Mouse (Mus musculus) yolk sac, embryonic 10.5 days (tissue): ENCODE measurements around the gene Tgfbi.

Experiments used
- DNase-seq: peaks from one replicate; pipeline ENCODE4 v3.0.0-alpha.2; 2017; ENCODE audit warnings: low spot score

The Tgfbi gene

DNA sequence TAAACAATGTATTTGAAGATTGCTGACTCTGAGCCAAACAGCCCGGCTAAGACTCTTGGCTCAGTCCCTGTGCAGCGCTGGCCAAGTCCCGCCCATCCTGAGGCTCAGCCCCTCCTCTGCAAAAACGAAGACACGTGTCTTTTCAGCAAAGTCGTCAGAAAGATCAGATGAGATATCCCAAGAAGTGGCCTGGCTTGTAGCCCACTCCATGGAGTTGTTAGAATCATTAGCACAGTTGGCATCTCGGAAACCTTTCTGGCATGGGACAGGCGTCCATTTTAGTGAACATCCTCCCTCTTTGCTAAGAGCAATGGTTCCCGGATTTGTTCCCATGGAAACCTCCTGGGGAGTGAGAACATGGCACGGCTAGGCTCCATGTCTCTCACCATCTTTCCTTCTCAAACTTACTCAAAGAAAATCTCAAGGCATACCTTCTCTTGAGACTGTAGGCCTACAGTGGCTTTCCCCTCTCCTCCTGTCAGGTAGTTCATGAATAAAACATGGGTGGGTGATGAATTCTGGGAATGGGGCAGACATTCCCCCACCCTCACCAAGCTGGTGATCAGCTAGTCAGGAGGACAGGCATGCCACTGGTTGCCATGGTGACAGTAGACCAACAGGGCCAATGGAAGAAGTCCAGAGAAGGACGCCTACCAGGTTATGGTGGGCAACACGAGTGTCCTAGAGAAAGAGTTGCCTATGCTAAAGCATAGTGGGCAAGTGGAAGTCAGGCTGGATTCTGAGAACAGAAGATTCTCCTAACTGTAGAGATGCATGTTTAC is 11.3 kb upstream of the Tgfbi start:
- no peak for DNase-seq

DNA sequence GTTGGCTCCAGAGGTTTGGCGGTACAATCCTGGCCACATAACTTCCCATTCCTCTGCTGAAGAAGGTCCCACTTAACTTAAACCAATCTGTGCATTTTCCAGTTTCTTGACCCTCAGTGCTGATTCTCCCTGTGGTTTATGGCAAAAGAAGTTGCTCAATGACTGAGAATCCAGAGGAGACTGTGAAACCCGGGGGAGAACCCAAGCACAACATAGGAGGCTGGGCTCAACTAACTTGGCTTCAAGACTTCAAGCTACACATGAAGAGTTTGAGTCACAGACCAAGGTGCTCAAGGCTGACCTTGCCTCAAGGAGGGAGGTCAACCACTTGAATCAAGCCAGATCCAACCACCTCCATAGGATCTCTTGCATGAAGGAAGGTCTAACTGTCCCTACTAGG is 9.8 kb upstream of the Tgfbi start:
- no peak for DNase-seq

DNA sequence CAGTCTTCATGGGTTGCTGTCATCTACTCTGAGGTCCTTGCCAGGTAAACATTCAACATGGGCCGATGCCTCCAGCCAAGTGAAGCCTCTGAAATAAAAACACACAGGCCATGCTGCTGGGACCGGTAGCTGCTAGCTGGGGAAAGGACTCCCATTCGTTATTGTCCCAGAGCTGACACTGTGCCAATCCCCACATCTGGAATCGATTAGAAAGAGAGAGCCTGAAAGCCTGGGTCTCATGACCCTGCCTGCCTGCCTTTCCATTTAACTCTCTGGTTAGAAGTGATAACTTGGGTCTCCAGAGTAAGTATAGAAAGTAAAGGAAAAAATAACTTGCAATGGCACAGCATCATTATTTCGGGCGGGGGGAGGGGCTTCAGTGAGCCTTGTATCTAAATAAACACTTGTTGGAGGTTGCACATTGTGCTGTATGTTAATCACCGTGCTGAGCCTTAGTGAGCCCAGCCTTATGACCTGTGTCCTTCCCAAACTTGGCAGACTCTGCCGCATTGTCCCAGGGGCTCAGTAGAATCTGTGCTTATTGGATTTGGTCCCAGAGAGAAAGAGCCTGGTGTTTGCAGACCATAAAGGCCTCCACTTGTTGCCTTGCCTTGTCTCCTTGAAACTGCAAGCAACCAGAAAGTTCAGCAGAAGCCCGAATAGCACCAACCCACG is 9.0 kb upstream of the Tgfbi start:
- DNase-seq = no peak

DNA sequence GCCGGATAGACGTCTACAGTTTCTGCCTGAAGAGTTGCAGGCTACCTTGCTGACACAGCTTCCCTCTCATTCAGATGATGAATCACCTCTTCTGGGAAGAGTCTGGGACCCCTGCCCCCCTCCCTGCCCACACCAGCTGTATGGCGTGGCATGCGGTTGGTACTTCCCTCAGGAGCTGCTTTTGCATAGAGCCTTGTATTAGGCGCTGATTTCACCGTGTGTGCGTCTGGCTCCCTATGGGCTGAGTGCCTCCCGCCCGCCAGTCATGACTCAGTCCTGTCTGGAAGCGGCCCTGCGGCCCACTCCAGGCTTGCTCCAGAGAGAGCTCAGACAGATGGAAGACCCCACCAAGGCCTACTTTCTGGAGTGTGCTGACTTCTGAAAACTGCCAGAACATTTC is 8.1 kb upstream of the Tgfbi start:
- peak; percentile 70 for DNase-seq

DNA sequence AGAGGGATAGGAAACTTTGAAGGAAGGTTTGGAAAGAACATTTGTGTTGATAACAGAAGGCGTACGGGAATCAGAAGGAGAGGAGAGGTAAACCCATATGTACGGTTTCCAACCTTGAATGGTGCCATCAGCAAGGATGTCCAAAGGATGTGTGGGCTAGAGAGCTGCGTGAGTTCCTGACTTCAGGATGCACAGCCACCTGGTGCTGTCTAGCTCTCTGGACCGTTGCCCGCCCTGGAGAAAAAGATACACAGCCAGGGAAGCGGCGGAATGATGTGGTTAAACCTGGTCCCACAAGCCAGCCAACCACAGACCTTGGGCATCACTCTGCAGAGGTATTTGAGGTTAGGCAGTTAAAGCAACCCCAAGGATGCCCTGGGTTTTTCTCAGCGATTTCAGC is 3.8 kb upstream of the Tgfbi start:
- no peak for DNase-seq

DNA sequence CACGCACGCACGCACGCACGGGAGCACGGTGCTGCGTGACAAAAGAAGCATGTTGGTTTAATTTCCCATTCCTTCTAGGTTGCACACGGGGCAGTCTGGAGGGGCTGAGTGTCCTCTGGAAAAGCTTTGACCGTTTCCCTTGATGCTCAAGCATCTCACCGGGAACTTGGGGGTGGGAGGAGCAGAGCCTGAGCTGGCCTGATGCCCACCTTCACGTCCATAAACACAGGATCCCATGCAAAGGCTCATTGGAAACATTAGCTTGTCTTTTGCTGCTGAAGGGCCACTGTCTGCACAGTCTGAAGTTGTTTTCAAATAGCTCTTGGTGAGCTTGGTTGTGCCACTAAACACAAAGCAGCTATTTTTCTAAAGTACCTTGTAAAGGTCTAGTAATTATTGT is 2.6 kb upstream of the Tgfbi start:
- no peak for DNase-seq

DNA sequence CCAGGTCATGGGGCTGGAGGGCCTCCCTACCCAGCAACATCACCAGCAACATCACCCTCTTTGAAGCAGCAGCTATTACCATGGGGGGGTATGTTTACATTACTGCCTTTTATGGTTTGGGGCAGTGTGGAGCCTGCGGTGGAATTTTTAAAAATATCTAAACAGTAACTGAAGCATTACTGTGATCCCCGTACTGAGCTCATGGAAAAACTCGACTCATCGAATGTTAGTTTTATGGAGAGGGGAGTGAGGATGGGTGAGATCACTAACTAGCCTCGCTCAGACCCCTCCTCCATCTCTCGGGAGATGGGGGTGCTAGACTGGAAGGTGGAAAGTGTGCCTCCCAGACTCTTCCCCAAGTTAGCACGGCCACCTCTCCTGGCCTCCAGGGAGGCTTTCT is 2.1 kb upstream of the Tgfbi start:
- DNase-seq = no peak

DNA sequence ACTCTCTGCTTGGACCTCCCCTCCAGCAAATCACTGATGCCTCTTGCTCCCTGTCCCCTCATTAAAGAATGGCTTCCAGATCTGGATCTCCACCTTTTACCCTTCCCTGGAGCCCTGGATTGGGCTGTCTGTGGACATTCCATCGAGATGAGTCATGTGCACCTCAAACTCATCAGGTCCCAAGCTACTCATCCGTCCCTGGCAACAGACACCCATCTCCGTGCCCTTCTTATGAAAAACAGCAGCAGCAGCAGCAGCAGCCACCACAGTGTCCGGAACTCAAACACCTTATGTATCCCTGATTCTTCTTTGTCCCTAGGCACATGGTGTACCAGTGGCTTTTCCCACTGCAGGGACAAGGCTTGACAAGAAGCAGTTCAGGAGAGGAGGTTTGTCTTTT is 1.5 kb upstream of the Tgfbi start:
- DNase-seq = no peak

DNA sequence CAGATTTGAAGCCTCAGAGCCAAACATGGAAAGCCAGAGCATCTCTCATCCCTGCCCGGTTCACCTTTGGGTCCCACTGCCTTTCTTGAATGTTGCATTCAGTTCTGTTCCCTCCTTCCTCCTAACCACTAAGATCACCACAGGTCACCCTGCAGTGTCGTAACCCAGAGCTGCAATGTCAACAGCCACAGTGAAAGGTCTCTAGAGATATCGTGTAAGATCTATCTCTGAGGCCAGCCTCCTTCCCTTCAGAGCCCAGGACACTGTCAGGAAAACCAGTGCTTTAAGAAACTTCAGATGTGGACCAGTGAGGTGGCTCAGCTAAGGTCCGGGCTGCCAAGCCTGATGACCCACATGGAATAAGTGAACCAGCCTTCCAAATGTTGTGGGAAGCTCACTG is 1.8 kb downstream of the Tgfbi start:
- DNase-seq = no peak

DNA sequence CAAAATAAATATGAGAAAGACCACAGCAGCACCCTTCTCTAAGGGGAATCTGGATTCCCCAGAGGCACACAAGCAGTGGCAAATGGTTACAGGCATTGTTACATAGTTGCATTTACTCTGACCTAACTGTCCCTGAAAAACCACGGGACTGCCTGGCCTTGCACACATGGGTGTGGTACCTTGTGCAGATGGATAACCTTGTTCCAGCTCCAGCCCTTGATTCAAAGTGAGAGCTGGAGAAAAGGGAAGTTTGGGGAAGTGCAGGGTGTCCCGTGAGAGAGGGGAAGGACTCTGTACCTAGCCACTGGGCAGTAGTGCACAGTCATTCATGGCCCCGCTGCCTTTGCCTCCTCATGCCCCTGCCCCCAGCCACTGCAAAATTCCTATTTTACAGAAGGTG is 2.4 kb downstream of the Tgfbi start:
- DNase-seq = no peak

DNA sequence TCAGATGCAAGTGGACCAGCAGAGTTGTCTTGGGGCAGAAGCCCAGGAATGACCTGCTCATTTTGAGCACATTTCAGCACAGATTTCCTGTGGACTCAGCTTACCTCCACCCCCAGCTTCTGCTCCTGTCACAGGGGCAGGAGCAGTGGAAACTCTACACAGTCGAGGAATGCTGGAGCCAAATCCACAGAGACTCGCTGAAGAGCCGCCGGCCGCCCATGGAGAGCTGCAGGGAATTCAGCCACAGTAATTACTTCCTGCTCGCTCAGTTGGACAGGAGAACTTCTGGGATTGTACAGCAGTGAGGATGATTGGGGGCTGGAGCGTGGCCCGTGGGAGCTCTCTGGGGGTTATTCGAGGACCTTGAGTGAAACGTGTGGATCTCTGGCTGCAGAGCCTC is 3.0 kb downstream of the Tgfbi start:
- DNase-seq = no peak

DNA sequence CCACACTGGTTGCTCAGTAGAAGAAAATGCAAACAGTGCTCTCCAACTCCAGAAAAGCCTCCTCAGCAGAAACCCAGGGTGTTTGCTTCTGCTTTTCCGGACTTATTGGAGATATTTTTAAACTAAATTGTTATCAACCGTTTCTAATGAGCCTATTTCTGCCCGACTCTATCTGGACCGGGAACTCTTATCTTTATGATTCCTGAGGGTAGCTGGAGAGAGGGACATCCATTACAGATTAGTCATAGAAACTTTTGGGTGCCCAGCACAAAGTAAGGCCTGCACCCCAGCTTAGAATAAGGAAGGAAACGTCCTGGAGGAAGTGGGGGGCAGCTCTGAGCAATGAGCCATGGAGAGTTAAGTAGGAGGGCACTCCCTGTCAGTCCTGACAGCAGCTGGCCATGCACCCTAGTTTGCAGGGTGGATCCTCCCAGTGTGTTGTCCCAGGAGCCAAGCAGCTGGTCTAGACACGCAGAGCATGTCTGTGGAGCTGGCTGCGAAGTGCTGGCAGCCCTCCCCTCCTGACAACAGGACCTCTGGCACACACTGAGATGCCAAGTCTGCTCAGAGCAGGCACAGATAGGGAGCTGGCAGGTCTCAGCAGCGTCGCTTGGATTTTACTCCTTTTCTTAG is 4.2 kb downstream of the Tgfbi start:
- no peak for DNase-seq

DNA sequence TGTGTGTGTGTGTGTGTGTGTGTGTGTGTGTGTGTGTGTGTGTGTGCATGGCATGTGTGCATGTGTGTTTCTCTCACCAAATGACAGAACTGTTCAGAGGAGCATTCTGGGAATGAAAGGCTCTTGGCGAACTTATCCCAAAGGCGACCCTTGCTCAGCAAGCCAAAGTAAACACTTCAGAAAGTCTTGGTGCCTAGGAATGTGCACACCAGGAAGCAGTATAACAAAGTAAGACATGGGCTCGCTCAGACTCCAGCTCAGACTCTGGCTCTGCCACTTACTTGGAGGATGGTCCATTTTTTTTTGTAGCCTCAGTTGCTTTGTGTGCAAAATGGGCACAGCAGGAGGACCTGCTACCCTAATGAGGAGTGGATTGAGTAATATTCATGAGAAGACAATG is 5.4 kb downstream of the Tgfbi start:
- DNase-seq = no peak

DNA sequence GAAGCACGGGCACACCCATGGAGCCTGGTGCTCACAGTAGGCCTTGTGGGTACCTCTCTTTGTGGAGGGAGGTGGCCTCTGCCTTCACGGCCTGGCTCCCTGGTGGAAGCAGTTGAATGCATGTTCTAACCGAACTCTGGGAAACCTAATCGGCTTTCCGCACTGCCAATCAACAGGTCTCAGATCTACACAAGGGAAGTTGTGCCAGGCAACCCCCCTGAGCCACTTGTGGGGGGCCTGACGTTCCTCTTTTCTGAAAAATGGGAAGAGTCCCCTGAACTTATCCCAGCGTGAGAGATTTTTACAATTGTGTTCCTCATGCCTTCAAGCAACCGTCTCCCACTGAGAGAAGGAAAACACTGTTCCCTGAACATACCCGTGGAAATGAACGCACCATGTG is 5.9 kb downstream of the Tgfbi start:
- DNase-seq = no peak

DNA sequence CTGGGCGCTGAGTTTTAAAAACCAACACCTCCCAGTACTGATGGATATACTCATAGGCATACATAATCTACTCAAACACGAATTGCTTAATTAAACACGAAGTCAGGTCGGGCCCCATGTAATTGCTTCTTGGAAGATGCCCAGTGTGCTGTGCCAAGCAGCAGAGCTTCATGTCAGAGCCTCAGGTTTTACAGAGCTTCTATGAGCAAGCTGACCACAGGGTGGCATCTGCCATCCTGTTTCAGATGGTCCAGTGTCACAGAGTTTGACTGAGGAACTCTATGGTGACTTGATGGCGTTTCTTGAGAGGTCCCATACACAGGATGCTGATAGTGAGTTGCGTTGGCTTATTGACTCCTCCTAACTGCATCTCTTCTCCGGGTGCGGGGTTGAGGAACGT is 6.5 kb downstream of the Tgfbi start:
- no peak for DNase-seq

DNA sequence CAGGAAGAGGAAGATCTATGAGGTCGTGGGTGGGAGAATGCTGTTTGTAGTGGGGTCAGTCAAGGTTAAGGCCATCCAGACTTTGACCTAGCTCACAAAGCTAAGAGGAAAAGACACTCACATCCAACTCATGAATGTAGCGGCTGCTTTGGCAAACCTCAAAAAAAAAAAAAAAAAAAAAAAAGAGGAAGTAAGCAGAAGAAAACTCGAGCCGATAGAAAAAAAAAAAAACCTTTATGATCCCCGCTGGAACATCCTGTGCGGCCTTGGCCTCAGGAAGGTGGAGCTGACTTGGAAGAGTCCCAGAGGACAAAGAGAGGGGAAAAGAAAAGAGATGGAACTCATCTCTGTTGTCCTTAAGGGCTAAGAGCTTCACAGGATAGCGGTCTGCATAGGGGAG is 7.1 kb downstream of the Tgfbi start:
- no peak for DNase-seq

DNA sequence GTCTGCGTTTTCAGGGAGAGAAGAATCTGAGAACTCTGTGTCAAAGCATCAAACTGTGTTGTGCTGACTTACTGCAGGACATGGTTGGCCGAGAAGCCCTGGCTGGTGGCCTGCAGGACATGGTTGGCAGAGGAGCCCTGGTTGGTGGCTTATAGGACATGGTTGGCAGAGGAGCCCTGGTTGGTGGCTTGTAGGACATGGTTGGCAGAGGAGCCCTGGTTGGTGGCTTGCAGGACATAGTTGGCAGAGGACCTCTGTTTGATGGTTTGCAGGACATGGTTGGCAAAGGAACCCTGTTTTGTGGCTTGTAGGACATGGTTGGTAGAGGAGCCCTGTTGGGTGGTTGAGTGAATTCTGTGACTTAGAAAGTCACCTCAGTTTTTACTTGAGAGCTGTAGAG is 7.9 kb downstream of the Tgfbi start:
- no peak for DNase-seq

DNA sequence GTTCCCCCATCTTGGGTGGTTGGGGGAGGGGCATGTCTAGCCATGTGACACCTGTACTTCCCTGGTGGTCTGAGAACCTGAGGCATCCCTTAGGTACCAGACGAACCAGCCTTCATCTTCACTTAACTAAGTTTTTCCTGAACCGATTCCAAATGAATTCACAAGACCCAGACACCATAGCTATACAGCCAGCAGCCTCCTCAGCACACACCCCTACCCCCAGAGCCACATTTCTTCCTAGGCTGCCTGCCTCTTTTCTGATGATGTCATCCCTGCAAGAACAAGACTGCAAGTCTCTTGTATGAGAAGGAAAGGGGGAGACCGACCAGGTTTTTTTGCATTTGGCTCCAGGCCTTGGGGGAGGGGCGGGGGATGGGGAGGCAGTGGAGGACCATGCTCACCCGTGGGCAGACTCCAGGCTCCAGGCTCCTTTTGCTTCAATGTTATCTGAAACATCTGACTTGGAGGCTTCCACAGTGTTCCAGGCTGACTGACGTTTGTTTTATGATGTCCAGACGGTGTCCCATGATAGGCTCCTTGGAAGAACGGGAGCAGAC is 13.0 kb downstream of the Tgfbi start:
- DNase-seq = no peak

DNA sequence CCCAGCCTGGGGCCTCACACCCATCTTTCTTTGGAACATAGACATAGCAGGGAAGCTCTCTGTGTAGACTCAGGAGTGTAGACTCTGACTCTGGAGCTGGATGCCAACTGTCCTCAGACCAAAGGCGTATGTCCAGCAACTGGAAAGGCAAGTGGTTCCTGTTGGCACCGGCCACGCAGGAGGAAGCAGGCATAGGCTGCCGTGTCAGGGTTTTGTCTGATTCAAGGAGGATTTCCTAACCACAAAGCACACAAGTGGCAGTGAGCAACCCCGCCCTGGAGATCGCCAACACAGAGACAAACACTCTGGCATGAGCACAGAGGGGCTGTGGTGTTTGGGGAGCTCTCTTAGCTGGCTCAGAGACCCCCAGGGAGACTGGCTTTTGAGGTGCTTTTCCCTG is 17.2 kb downstream of the Tgfbi start:
- no peak for DNase-seq

DNA sequence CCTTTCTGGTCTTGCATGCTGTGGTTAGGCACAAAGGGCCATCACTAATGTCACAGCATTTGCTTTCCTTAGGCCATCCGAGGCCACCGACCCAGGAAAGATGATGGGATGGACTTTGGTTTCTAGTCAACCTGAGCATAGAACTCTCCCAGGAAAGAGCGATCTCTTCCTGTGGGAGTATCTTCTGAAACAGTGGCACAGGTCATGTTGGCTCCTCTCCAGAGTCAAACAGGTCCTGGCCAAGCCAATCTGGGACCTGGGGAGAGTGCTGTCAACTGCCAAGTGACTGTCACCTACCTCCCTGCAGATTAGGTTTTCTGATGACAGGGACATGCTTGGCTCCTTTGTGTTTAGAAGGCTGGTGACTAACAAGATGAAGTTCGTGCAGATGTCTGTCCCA is 20.8 kb downstream of the Tgfbi start:
- DNase-seq = no peak

DNA sequence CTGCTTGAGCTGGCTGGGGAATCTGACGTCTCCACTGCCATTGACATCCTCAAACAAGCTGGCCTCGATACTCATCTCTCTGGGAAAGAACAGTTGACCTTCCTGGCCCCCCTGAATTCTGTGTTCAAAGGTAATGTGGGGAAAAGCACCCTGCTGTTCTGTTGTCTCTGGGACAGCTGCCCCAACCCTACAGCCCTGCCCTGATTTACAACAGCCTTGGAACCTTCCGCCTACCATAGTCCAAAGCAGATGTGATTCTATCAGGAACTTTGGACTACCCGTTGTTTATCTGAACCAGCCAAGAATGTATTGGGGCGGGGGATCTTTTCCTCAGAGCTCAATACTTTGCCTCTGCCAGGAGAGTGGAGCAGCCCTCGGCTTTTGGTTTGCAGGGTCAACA is 21.2 kb downstream of the Tgfbi start:
- DNase-seq = no peak

DNA sequence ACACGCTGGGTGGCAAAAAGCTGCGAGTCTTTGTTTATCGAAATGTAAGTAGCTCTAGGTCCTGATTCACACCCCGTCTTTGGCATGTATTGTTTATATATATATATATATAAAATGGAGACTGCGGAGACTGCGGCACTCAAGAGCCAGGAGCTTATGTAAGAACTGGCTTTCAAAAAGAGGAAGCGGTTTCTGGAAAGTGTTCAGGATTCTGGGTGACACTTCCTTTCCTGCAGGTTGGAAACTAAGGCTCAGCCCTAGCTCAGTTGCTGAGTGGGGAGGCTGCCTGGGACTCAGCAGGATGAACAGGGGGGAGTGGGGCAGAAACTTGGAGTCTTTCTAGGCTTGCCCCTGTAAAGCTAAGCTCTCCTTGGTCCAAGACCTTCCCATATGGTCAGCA is 22.0 kb downstream of the Tgfbi start:
- no peak for DNase-seq

DNA sequence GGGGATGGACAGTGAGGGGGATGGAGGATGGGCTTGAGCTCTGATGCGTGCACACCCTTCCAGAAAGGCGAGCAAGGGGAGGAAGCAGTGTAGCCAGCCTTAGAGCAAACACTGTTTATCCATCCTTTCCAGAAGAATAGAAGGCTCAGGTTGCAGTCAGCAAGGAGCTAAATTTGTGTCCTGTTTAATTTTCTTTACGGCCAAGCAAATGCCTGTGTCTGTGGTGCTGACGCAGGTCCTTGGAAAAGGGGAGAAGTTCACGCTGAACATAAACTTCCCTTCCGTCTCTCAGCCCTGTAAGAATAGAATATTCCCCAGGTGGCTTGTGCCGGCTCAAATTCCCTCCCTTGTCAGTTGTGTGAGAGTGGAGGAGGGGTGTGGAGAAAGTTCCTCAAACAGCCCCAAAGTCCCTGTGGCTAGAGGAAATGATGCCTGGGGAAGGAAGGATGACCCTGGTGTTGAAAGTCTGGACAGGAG is 24.9 kb downstream of the Tgfbi start:
- DNase-seq = no peak
